In the genomic region with DNA sequence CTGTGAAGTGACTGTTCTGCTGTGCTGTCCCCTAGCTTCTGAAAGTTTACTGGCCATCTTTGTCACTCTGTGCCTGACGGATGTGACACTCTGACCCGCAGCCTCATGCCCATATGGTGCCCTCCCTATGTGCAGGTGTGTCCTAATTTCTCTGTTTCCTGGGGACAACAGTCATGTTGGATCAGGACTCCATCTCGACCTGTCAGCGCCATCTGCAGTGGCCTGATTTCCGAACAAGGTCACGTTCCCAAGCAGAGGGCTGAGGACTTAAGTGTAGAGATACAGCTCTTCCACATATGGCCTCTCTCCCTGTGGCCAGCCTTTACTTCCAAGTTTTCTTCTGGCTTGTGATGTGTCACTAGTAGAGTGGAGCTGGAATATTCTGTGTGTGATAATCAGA, we compare ENCODE assay signal across 16 mouse cellular contexts. TPM values are rescaled to one million over a fixed set of nuclear protein-coding genes. Genes with fewer than 3 reads are reported as not detected.
"Had no signal": no experiment of that assay in that cellular context is flagged by ENCODE, and none has a peak within 500 bp of the region (broad histone marks: within the 10 kb centered on the region; RNA-seq: fewer than 3 reads in every experiment).

No protein-coding gene starts in this region.

- H3K27me3 ChIP-seq: liver, embryonic 15.5 days; neural tube, embryonic 13.5 days; stomach, embryonic 15.5 days had no signal

- H3K27ac ChIP-seq: left cerebral cortex, adult 2 months; limb, embryonic 10.5 days; liver, embryonic 15.5 days; neural tube, embryonic 13.5 days; stomach, embryonic 15.5 days had no signal

- H3K9me3 ChIP-seq: limb, embryonic 10.5 days; liver, embryonic 15.5 days; neural tube, embryonic 13.5 days; stomach, embryonic 15.5 days had no signal

- DNase-seq: kidney, postnatal 10 days; kidney, postnatal 4 days; lung, adult 2 months; lung, postnatal 36 days; retina, postnatal 1 day; right cerebral cortex, postnatal 4 days; spleen, adult 18-20 months; thymus, postnatal 36 days had no signal

- H3K4me1 ChIP-seq: limb, embryonic 10.5 days; liver, embryonic 15.5 days; stomach, embryonic 15.5 days had no signal

- H3K4me2 ChIP-seq: liver, embryonic 11.5 days; liver, embryonic 15.5 days; neural tube, embryonic 13.5 days; stomach, embryonic 15.5 days had no signal

- H3K9ac ChIP-seq: liver, embryonic 15.5 days; stomach, embryonic 15.5 days had no signal

- H3K4me3 ChIP-seq: left cerebral cortex, adult 2 months; limb, embryonic 10.5 days; liver, embryonic 15.5 days; neural tube, embryonic 13.5 days; stomach, embryonic 15.5 days had no signal

- H3K36me3 ChIP-seq: limb, embryonic 10.5 days; liver, embryonic 15.5 days; neural tube, embryonic 13.5 days; stomach, embryonic 15.5 days had no signal

- ATAC-seq: lung, postnatal 0 days had no signal

RNA-seq across cellular contexts. Expression of a gene that starts 50.1 kb away (rescaled TPM):
- polyA plus RNA-seq: limb, embryonic 10.5 days; lung, postnatal 0 days; testis, adult 2 months had no signal
